Mouse (Mus musculus): Measurements from ENCODE around the gene Atg9a.
"Not testable (repeated sequence)": the region's sequence is repeated elsewhere in the genome, so short reads cannot be mapped to it uniquely, and the experiment has no call there.

Gene Atg9a

GRCm38 (mm10) chr1:75191622-75192402, at the start of gene Atg9a, which contains the start of gene Ankzf1:
Gene Atg9a (minus strand): TSS chr1:75192196.
Gene Ankzf1 (plus strand): TSS chr1:75192151.
- peak; percentile 98 to 99 for DNase-seq (ENCODE audit: low spot score in 2 of 2)

DNA sequence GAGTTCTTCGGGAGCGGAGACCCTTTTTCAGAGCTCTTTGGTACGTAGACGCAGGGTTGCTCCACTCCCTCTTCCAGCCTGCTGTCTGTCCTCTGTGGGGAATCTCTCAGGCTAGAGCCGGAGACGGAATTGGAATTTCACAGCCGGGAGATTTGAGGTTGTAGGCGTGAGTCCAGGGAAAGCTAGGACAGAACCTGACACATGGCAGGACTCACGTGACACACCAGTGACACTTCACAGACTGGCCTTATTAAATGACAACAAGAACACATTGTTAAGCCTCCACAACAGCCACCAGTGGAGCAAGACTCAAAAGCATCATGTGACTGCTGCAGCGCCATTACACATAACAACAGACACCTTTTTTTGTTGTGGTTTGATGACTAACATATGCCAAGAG, 47.6 kb upstream of the Atg9a start:
- peak in 1 of 2 experiments; percentile 64 for DNase-seq (ENCODE audit: low spot score in 2 of 2)

- DNase-seq (ENCODE audit: low spot score in 2 of 2): peak; percentile 92 to 93
Observed at GRCm38 (mm10) chr1:75236117-75237050, 44.4 kb upstream of the Atg9a start, which contains the start of gene Dnajb2. Gene Dnajb2 (plus strand): TSS chr1:75236406.

DNA sequence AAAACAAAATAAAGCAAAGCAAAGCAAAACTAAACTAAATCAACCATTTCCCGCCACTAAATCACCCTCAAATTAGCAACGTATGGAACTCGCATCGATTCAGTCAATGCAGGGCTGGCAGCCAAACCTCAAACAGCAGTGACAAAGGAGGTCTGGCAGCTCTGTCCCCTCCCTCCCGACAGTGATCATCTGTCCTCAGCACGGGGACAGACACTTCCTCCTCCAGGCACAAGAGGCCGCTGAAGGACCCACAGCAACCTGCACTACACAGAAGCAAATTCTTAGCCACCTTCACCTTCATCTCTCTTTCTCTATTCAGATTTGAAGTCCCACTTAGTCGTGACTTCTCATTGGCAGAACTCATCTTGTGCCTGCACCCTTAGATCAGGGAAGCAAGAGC, 42.6 kb upstream of the Atg9a start:
- DNase-seq (ENCODE audit: low spot score in 2 of 2): peak; percentile 64 to 73

DNA sequence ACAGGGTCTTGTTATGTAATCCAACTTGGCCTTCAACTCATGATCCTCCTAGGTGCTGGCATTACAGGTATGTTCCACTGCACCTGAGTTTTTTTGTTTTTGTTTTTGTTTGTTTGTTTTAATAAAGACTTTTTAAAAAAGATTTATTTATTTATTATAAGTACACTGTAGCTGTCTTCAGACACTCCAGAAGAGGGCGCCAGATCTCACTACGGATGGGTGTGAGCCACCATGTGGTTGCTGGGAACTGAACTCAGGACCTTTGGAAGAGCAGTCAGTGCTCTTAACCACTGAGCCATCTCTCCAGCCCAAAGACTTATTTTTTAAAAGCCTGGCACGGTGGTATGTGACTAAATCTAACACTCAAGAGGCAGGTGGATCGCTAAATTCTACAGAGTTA, 40.5 kb upstream of the Atg9a start:
- not testable (repeated sequence) for DNase-seq (ENCODE audit: low spot score in 2 of 2)

- no peak for DNase-seq (ENCODE audit: low spot score in 2 of 2)
Observed at GRCm38 (mm10) chr1:75231664-75232152, 39.7 kb upstream of the Atg9a start, which contains the start of gene A630095N17Rik. Gene A630095N17Rik (minus strand): TSS chr1:75232102.

DNA sequence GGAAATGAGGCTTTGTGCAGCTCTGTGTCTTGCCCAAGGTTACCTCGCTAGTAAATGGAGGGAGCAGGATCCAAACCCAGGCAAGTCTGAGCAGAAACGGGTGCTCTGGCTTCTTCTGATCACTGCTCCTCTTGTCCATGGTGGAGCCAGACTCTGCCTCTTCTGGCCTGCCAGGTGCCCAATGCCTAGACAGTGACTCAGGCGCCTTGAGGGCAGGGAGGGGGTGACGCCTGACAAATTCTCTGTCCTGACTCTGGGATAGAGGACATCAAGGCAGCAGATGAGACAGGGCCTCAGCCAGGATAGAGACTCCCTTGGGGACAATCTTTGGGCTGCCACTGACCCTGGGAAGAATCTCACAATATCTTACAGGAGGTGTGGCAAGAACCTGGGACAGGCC, 39.2 kb upstream of the Atg9a start:
- DNase-seq (ENCODE audit: low spot score in 2 of 2): no peak

GRCm38 (mm10) chr1:75230335-75230994, 38.5 kb upstream of the Atg9a start:
- no peak for DNase-seq (ENCODE audit: low spot score in 2 of 2)

DNA sequence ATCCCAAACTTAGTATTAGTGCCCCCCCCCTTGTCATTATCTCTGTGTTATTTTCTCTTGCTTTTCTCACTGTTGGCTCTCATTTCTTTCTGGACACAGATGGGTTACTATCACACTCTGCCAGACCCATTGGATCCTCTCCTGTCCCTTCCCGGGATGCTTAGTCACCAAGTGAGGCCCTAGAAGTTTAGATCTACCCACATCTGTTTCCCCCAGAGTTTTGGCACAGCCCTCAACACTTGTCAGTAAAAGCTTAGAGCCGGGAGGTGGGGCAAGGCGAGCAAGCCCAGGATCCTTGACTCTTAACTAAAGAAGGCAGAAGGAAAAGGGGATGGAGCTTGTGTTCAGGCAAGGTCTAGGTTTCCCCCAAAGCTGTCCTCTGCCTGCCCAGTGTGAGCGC, 37.2 kb upstream of the Atg9a start:
- no peak for DNase-seq (ENCODE audit: low spot score in 2 of 2)

- no peak for DNase-seq (ENCODE audit: low spot score in 2 of 2)
Observed at GRCm38 (mm10) chr1:75227653-75228052, 35.7 kb upstream of the Atg9a start.

GRCm38 (mm10) chr1:75226138-75226537, 34.1 kb upstream of the Atg9a start:
- no peak for DNase-seq (ENCODE audit: low spot score in 2 of 2)

GRCm38 (mm10) chr1:75225473-75225872, 33.5 kb upstream of the Atg9a start:
- no peak for DNase-seq (ENCODE audit: low spot score in 2 of 2)

GRCm38 (mm10) chr1:75223532-75223931, 31.5 kb upstream of the Atg9a start:
- no peak for DNase-seq (ENCODE audit: low spot score in 2 of 2)

GRCm38 (mm10) chr1:75222926-75223325, 30.9 kb upstream of the Atg9a start:
- DNase-seq (ENCODE audit: low spot score in 2 of 2): no peak

DNA sequence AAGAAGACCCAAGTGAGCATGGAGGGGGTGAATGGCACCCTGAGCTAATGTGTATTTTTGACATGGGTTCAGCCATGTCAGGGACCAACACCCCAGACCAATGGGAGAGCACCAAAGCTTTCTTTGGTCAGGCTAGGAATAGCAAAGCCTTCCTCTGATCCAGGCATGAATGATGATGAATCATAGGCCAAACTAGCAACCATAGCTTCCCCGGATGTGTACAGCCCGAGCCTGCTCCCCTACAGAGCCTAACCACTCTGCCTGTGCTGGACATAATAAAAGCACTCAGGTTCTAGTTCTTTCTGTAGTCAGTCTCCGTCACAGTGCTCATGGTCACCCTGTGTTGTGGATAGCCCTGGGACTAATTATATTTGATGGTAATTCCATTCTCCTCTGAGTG, 29.5 kb upstream of the Atg9a start:
- DNase-seq (ENCODE audit: low spot score in 2 of 2): no peak

GRCm38 (mm10) chr1:75219531-75219930, 27.5 kb upstream of the Atg9a start, which contains the start of gene Tuba4a:
Gene Tuba4a (minus strand): TSS chr1:75219865.
- no peak for DNase-seq (ENCODE audit: low spot score in 2 of 2)

- DNase-seq (ENCODE audit: low spot score in 2 of 2): peak; percentile 89 to 91
Observed at GRCm38 (mm10) chr1:75219078-75219477, 27.1 kb upstream of the Atg9a start.

- peak; percentile 75 to 77 for DNase-seq (ENCODE audit: low spot score in 2 of 2)
Observed at GRCm38 (mm10) chr1:75218227-75219001, 26.4 kb upstream of the Atg9a start.

DNA sequence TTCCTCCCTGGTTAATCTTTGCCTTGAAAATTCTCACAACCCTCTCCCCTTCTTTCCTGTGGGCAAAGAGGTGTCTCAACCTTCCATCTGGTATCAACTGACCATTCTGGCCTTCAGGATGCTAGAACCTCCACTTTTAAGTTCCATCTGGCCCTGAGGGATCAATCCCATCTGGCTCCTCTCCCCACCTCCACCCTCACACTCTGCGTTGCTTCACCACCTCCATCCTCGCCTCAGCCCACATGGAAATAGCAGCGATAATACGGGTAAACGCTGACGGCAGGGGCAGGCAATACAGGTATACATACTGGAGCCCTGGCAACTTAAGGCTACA, 25.9 kb upstream of the Atg9a start:
- DNase-seq (ENCODE audit: low spot score in 2 of 2): no peak

GRCm38 (mm10) chr1:75216797-75217585, 25.0 kb upstream of the Atg9a start:
- peak; percentile 73 to 74 for DNase-seq (ENCODE audit: low spot score in 2 of 2)
